Mouse (Mus musculus): Measurements from ENCODE around the gene Epn1.

The Epn1 gene

DNA sequence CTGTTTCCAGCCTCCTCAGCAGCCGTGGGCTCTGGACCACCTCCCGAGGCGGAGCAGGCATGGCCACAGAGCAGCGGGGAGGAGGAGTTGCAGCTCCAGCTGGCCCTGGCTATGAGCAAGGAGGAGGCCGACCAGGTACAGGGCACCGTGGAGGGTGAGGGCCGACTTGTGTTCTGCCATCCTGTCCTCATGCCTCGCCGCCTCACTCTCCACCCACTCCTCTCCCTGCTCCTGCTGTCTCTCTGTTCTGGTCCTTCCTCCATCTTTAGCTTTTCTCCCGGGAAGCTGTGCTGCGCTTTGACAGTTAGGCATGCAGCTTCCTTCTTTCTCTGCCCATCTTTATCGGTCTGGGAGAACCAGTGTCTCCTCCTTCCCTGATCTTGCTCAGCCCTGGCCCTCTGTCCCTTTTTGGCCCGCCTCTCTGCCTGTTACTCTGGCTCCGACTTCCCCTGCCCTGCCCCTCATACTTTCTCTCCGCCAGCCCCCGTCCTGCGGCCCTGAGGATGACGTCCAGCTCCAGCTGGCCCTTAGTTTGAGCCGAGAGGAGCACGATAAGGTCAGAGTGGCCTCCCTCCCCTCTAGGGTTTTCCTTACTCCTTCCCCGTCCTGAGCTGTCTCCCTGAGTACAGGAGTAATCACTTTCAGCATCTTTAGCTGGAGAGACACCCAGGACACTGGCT, 12.9 kb downstream of the Epn1 start:
- DNase-seq (ENCODE audit: low spot score) = no peak

DNA sequence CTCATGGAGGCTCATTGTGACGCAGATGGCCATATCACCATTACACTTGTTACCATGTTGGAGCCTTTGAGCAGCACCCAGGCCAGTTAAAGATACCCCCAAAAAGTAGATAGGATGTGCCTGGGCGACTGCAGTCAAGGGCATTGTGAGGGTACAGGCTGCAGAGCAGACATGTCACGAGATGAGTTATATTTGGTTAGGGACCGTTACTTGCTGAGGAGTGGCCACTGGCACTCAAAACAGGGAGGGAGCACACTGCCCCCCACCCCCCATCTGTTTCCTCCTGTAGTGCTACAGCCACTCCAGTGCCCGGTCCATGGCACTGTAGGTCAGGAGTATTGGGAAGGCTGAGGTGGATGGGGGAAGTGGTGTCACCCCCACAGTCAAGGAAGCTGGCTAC, 18.7 kb downstream of the Epn1 start:
- no peak for DNase-seq (ENCODE audit: low spot score)

DNA sequence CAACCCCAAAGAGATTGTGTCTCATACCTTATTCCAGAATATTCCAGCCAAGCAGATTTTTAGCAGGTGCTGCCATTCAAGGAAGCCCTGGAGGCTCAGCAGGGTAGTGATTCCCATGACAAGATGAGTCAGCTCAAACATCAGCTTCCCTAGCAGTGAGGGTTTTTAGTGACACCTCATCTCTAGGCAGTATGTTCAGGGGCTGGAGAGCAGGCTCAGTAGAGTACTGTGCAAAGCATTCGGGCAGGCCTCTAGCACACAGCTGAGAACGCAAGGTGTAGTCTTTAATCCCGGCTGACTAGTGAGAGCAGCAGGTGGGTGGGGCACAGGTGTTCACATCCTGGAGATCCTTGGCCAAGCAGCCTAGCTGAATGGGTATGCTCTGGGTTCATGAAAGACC, 19.8 kb downstream of the Epn1 start:
- DNase-seq (ENCODE audit: low spot score) = no peak

DNA sequence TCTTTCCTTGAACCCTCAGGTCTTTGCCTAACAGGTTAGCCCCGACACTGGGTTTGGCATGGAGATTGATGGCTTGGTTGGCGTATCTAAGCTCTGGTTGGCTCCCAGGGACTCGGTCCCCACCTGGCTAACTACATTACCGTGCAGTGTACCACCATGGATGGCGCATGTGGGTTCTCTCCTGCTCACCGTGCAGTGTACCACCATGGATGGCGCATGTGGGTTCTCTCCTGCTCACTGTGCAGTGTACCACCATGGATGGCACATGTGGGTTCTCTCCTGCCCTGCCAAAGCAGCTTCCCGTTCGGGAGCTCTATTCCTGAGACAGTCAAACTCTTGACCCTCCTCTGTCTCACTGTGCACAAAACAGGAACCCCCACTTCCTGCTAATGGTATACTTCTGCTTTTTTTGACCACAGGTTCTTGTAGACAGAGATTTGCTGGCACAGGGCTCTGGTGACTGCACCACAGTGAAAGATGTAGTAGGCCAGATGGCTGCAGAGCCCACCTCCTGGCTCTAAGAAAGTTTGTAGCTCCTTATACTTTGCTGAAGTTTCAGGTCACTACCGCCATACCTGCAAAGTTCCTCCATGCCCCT, 21.1 kb downstream of the Epn1 start:
- no peak for DNase-seq (ENCODE audit: low spot score)

DNA sequence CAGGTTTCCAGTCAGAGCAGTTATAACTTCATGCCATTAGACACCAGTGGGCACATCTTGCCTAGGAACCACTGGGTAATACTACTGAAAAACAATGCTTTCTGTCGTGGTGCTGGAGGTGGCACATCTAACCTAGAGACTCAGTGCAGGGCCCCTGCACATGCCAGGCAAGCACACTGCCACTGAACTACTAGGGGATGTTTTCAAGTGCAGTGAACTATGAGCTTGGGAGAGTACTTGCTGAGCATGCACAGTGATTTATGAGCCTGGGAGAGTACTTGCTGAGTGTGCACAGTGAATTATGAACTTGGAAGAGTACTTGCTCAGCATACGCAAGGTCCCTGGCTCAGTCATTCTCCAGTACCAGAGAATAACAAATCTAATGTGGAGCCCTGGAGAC, 22.5 kb downstream of the Epn1 start:
- DNase-seq (ENCODE audit: low spot score) = no peak

DNA sequence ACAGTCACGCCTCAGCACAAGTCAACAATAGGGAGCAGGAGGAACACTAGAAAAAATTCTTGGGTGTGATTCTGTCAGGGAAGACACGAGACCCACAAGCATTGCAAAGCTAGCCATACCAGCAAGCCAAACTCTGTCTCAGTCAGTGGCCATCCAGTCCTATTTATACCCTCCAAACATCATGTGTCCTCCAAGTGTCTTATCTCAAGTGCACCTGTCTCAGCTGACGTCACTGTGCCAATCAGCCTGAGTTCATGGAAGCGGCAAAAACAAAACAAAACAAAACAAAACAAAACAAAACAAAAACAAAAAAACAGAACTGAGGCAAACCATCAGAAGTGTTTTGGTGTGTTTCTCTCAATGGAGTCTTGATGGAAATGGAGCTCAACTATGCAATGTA, 28.2 kb downstream of the Epn1 start:
- no peak for DNase-seq (ENCODE audit: low spot score)

DNA sequence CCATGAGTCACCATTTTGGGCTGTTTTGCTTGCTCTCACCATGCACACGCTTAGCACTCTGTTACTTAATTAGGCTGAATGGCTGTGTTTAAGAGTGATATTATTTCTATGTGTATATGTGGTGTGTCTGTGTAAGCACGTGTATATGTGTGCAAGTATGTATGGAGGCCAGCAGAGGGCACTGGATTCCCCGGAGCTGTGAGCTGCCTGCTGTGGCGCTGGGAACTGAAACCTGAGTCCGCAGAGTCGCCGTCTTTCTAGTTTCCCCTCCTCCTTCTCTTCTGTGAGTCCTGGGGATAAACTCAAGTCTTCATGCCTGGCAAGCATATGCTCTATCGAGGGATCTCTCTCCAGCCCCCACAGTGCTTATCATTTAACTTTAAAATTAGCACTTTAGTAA, 29.3 kb downstream of the Epn1 start:
- no peak for DNase-seq (ENCODE audit: low spot score)

DNA sequence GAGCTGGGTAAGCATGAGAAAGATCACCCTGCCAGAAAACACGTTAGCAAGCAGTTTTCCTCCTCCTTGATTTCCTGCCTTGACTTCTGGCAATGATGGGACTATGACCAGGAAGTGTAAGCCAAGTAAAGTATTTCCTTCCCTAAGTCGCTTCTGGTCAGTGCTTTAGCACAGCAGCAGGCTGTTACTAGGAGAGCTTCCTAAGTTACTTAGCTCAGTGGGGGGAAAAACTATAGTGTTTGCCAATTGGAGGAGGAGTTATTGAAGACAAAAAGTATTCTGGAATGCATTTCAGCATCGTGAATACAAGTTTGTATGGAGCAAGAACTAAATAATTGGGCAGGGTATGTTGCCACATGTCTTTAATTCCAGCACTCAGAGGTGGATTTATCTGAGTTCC, 32.7 kb downstream of the Epn1 start:
- no peak for DNase-seq (ENCODE audit: low spot score)

DNA sequence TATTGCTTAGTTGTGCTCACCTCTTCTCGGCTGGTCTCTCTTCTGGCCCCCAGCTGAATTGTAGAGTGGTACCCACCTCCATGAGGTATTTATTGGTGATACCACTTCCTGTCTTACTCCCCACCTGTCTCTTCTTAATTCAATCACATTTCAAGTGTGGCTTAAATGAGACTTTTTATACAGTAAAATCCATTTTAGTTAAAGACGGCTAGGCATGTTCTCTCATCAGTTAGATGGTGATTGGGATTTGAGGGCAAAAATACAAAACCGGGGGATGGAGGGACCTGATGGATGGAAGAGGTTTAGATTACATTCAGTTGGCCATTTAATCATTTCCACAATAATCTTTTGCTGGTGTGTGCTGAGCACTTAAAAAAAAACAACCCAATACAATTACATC, 36.8 kb downstream of the Epn1 start, which contains the start of gene Rfpl4:
Gene Rfpl4 (minus strand): TSS at position 101 of the 400 bp plus-strand sequence.
- DNase-seq (ENCODE audit: low spot score) = no peak

- DNase-seq (ENCODE audit: low spot score) = no peak
Measured at GRCm38 (mm10) chr7:5125078-5125477, 45.0 kb downstream of the Epn1 start.

DNA sequence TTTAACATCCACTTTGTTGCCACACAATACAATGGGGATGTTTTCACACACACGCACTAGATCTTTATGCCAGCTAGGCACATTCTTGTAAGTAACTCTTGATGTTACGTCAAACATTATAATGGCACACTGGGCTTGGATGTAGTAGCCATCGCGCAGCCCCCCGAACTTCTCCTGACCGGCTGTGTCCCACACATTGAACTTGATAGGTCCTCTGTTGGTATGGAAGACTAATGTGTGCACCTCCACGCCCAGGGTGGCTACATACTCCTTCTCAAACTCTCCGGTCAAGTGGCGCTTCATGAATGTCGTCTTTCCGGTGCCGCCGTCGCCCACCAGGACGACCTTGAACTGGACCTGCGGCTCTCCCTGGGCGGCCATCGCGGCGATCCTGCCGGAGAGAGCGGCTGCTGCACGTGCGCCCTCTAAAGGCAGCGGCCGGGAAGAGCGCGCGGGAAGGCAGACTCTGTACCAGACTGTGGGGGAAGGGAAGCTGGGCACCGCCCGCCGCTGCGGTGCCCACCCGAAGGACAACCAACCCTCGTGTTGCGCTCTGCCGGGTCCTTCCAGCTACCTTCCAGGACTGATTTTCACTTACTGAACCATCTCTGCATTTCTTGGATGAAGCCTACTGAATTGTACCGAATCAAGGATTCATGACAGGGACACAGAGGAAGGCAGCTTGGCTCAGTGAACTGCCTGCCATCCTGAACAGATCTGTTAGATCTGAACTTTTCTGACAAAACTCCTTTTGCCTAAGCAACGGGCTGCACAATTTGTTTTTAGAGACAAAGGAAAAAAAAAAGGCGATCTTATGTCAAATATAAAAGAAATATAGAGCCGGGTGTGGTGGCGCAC, 45.7 kb downstream of the Epn1 start, which contains the start of gene Rasl2-9:
Gene Rasl2-9 (minus strand): TSS at position 402 of the 858 bp plus-strand sequence.
- peak; percentile 50 for DNase-seq (ENCODE audit: low spot score)

All from spleen, adult 12 weeks (tissue).